Mouse (Mus musculus): ENCODE data around the gene Serpina1b.

GRCm38 (mm10) chr12:103705547-103705946 is 124.6 kb downstream of the Serpina1b start:
- no peak for TF ChIP-seq POLR2A (IDR thresholded peaks at IDR 0.05; ENCODE audit: borderline replicate concordance, low read depth, low read length)
- TF ChIP-seq CTCF (IDR thresholded peaks at IDR 0.05; ENCODE audit: low read depth, low read length), result no peak

Measured in bone marrow macrophage, adult 2 months (primary cell).